Mouse (Mus musculus) CH12.LX (cell line): ENCODE data around the gene Rrp12. TPM values are rescaled to one million over a fixed set of nuclear protein-coding genes. Genes with fewer than 3 reads are reported as not detected.

ENCODE experiments used
- DNase-seq: peaks from one replicate; pipeline ENCODE4 v3.0.0-alpha.2; 2013; ENCODE audit errors: extremely low read depth
- H3K27ac ChIP-seq: 2 replicates; pipeline ENCODE4 v1.5.1; 2012; ENCODE audit warnings: low read depth, mild to moderate bottlenecking, control low read depth, moderate library complexity; ENCODE audit not compliant: insufficient read depth
- H3K27me3 ChIP-seq: replicated peaks from 2 replicates; pipeline ENCODE3; 2012; ENCODE audit warnings: inconsistent platforms
- H3K36me3 ChIP-seq, 2 experiments: replicated peaks in 1 of 2; 2 replicates each; pipeline versions ENCODE3 to v1.6.1; 2012; ENCODE audit warnings: inconsistent platforms in 1 of 2, low read length in 1 of 2, mild to moderate bottlenecking in 1 of 2, mixed read lengths in 1 of 2, moderate library complexity in 1 of 2; ENCODE audit not compliant: control insufficient read depth in 1 of 2, insufficient read depth in 1 of 2
- H3K4me1 ChIP-seq, 2 experiments: 2 replicates each; pipeline ENCODE4 v1.6.1; 2012; ENCODE audit warnings: inconsistent platforms in 1 of 2, moderate library complexity in 1 of 2; ENCODE audit not compliant: insufficient read depth in 2 of 2, control insufficient read depth in 1 of 2
- H3K4me2 ChIP-seq: 2 replicates; pipeline ENCODE4 v1.6.1; 2012; ENCODE audit warnings: low read depth, mild to moderate bottlenecking, control low read depth; ENCODE audit not compliant: poor library complexity, insufficient read depth, severe bottlenecking
- H3K4me3 ChIP-seq, 3 experiments: fragments of 150-350 bp in 1 of 3; sonication (generic) in 1 of 3; replicated peaks in 1 of 3; 2 replicates each; pipeline versions ENCODE3 to v1.5.1; 2011 to 2012; ENCODE audit warnings: low read depth in 2 of 3, low read length in 2 of 3, mild to moderate bottlenecking in 2 of 3, moderate library complexity in 2 of 3, control low read depth in 1 of 3, improper control_type of control experiment in 1 of 3, inconsistent platforms in 1 of 3, mixed read lengths in 1 of 3; ENCODE audit not compliant: poor library complexity in 1 of 3
- H3K79me2 ChIP-seq: replicated peaks from 2 replicates; pipeline ENCODE4 v1.6.1; 2012; ENCODE audit warnings: mild to moderate bottlenecking, moderate library complexity; ENCODE audit not compliant: control insufficient read depth, poor library complexity, insufficient read depth, severe bottlenecking; ENCODE audit errors: extremely low read depth
- H3K9ac ChIP-seq: 2 replicates; pipeline ENCODE4 v1.6.1; 2012; ENCODE audit warnings: low read depth, mild to moderate bottlenecking, control low read depth, moderate library complexity; ENCODE audit not compliant: insufficient read depth
- H3K9me3 ChIP-seq: replicated peaks from 2 replicates; pipeline ENCODE3; 2012; ENCODE audit warnings: low read length, inconsistent platforms, mixed read lengths
- ELF1 ChIP-seq: IDR thresholded peaks from 2 replicates; pipeline ENCODE4 v1.6.1; 2014; ENCODE audit warnings: low read depth, mild to moderate bottlenecking, inconsistent platforms, low read length, improper control_type of control experiment
- ETS1 ChIP-seq: conservative IDR thresholded peaks from 2 replicates; pipeline ENCODE4 v1.6.1; 2012; ENCODE audit warnings: low read depth, mild to moderate bottlenecking, inconsistent platforms, low read length, improper control_type of control experiment, moderate library complexity
- GABPA ChIP-seq: IDR thresholded peaks from 2 replicates; pipeline ENCODE4 v1.6.1; 2012; ENCODE audit warnings: low read depth, low read length, improper control_type of control experiment, inconsistent platforms; ENCODE audit not compliant: insufficient replicate concordance
- HCFC1 ChIP-seq: IDR thresholded peaks from 2 replicates; pipeline ENCODE4 v1.6.1; 2012; ENCODE audit warnings: low read depth, mild to moderate bottlenecking, inconsistent platforms, low read length, improper control_type of control experiment
- JUN ChIP-seq: IDR thresholded peaks from 2 replicates; pipeline ENCODE4 v1.6.1; 2011; ENCODE audit warnings: low read depth, mild to moderate bottlenecking, low read length, improper control_type of control experiment, moderate library complexity; ENCODE audit not compliant: insufficient read depth
- MYC ChIP-seq: IDR thresholded peaks from 2 replicates; pipeline ENCODE4 v1.6.1; 2011; ENCODE audit warnings: low read depth, mild to moderate bottlenecking, improper control_type of control experiment, low read length
- NELFE ChIP-seq: IDR thresholded peaks from 2 replicates; pipeline ENCODE4 v1.6.1; 2011; ENCODE audit warnings: low read depth, low read length, improper control_type of control experiment
- NRF1 ChIP-seq: IDR thresholded peaks from 2 replicates; pipeline ENCODE4 v1.6.1; 2014; ENCODE audit warnings: low read depth, mild to moderate bottlenecking, inconsistent platforms, low read length, improper control_type of control experiment, moderate library complexity
- RAD21 ChIP-seq: IDR thresholded peaks from 2 replicates; pipeline ENCODE4 v1.6.1; 2011; ENCODE audit warnings: low read depth, mild to moderate bottlenecking, low read length, improper control_type of control experiment, moderate library complexity
- SMC3 ChIP-seq: IDR thresholded peaks from 2 replicates; pipeline ENCODE4 v1.6.1; 2011; ENCODE audit warnings: low read depth, low read length, improper control_type of control experiment
- TCF12 ChIP-seq: IDR thresholded peaks from 2 replicates; pipeline ENCODE4 v1.6.1; 2014; ENCODE audit warnings: low read depth, mild to moderate bottlenecking, inconsistent platforms, low read length, improper control_type of control experiment
- USF2 ChIP-seq: conservative IDR thresholded peaks from 2 replicates; pipeline ENCODE4 v1.6.1; 2011; ENCODE audit warnings: low read depth, low read length, improper control_type of control experiment
- ZNF384 ChIP-seq: IDR thresholded peaks from 2 replicates; pipeline ENCODE4 v1.6.1; 2012; ENCODE audit warnings: low read depth, low read length, improper control_type of control experiment, inconsistent platforms
- dilution Hi-C: fragments of 300-500 bp; cut with MboI; formaldehyde crosslinking; loops from 2 replicates; pipeline ENCODE4 v1.14.3; 2020; ENCODE audit warnings: low sequenced_read_pairs; ENCODE audit not compliant: extremely low pct_unique_long_range_greater_than_20kb, extremely low pct_ligation_motif_present
- in situ Hi-C: fragments of 300-500 bp; cut with MboI; formaldehyde crosslinking; loops from 3 replicates; pipeline ENCODE4 v1.14.3; 2019; ENCODE audit warnings: low sequenced_read_pairs, low pct_ligation_motif_present, low pct_unique_long_range_greater_than_20kb, mixed read lengths
- polyA plus RNA-seq: library from polyadenylated mRNA; unstranded; fragments of >175 nt; gene quantifications from 2 replicates; pipeline ENCODE4 v1.2.1, GENCODE M21; 2012; ENCODE audit warnings: low read depth; ENCODE audit not compliant: insufficient read length
- total RNA-seq, 2 experiments: library from RNA; depleted of rRNA; stranded (reverse); fragments of 300-350 nt in 1 of 2; fragments of >200 nt in 1 of 2; gene quantifications; 2 replicates each; pipeline ENCODE4 v1.2.3; 2012 to 2014

Gene Rrp12
- total and polyA plus RNA-seq, 3 experiments = 20.1 to 64.3 (median 42.5) TPM

- Histone ChIP-seq H3K27me3 (no peaks in the 10 kb centered on the region), H3K79me2 (no peaks in the 10 kb centered on the region), H3K9me3 (no peaks in the 10 kb centered on the region), H3K4me3 (no peak overlapping the region), H3K4me1 (no peaks in the 10 kb centered on the region), H3K9ac (no peak overlapping the region), H3K4me2 (no peak overlapping the region), H3K36me3 (peaks cover 13 to 40% of the 10 kb centered on the region in 2 experiments), H3K27ac (no peak overlapping the region)
- dilution Hi-C loops = no loop called here
- in situ Hi-C loops = no loop called here
- DNase-seq = no peak
- TF ChIP-seq HCFC1 (no peak), ELF1 (no peak), TCF12 (no peak), USF2 (no peak)
These were observed 38.1 kb downstream of the Rrp12 start for GRCm38 (mm10) chr19:41857816-41858310.

DNA sequence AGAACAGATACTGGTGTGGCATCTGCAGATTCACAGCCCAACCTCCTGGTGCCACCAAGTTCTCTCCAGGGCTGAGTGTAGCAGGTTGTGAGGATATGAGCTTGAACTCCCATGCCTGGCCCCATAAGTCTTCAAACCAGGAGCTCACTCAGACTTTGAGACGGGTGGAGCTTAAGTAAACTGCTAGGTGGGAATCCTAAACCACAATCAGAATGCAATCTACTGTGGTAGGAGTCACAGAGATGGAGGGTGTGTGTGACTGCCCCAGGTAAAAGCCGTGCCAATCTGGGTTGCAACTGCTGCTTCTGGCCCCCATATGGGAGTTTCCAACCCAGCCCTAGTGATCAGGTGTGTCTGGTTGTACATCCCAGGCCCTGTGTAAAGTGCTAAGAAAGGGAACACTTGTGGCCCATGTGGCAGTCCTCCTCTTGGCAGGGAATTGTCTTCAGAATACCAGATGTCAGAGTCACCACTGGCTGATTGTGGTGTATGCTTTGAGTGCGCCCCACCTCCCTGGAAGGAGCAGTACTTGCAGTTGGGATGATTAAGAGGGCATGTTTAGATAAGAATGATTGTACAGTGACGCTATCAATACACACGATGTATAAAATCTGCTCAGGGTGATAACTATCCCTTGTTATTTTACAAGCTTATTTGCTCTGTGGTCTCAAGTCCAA is 38.7 kb downstream of the Rrp12 start:
- Histone ChIP-seq H3K4me1 (no peaks in the 10 kb centered on the region), H3K9me3 (peaks cover 4% of the 10 kb centered on the region), H3K36me3 (peaks cover 7 to 34% of the 10 kb centered on the region in 2 experiments), H3K9ac (no peak overlapping the region), H3K27me3 (no peaks in the 10 kb centered on the region), H3K4me3 (no peak overlapping the region), H3K79me2 (no peaks in the 10 kb centered on the region), H3K4me2 (no peak overlapping the region), H3K27ac (no peak overlapping the region)
- in situ Hi-C loops (no loop called here), dilution Hi-C loops (no loop called here)
- no peak for DNase-seq
- TF ChIP-seq JUN (no peak), ZNF384 (no peak), RAD21 (no peak)

DNA sequence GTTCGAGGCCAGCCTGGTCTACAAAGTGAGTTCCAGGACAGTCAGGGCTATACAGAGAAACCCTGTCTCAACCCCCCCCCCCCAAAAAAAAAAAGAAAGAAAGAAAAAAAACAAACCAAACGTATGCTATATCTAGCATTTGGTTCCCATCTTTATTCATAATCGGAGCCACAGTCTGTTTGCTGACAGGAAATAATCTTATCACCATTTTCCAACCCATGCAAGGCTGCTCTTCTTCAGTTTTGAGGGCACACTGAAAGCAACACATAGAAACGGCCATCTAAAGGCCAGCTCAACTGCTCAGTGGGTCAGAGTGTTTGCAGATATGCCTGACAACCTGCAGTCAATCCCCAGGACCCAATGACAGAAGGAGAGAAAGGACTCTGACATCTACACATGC is 43.5 kb downstream of the Rrp12 start:
- Histone ChIP-seq H3K36me3 (no peaks in the 10 kb centered on the region), H3K4me3 (no peak overlapping the region), H3K79me2 (no peaks in the 10 kb centered on the region), H3K9me3 (peaks cover 4% of the 10 kb centered on the region), H3K27me3 (peaks cover 2% of the 10 kb centered on the region), H3K9ac (no peak overlapping the region), H3K4me1 (peaks cover 0 to 14% of the 10 kb centered on the region in 2 experiments; a peak in 2 of 4 replicates), H3K4me2 (no peak overlapping the region), H3K27ac (no peak overlapping the region)
- in situ Hi-C loops = no loop called here
- dilution Hi-C loops = no loop called here
- DNase-seq = no peak
- no peak for TF ChIP-seq MYC
- TF ChIP-seq ETS1 = no peak
- TF ChIP-seq NELFE = no peak
- no peak for TF ChIP-seq SMC3
- TF ChIP-seq NRF1 = no peak
- TF ChIP-seq GABPA = no peak
